Mouse (Mus musculus): ENCODE data around the gene Gstt3.

The Gstt3 gene

DNA sequence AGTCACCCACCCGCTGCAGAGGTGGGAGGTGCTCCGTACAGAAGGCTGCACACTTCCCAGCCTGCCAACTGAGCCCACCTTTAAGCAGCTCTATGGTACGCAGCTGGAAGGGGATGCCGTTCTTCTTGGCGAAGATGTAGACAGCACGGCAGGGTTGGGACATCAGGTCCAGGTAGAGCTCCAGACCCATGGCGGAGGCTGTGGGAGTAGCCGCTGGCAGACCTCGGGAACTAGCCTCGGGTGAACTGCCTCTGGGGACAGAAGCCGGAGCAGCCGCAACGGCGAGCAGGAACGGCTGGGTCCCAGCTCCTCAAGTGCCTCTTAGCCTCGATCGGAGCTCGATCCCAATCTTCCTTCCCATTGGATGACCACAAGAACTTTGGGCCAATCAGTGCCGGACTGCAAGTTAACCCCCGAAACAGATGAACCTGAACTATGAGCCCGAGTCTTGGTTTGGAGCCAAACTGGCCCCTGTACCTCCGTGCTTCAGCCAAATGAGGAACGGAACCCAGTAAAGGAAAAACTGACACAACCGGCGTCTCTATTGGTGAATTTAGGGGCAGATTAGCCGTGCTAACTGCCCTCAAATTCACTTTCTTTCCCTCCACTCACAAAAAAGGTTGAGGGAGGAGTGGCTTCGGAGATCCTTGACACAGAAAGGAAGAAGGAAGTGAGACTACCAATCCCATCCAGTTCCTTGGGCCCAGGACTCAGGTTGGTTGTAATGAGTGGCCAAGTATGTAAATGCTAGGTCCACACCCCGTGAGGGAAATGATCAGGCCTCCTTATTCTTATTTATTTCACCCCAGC, at the start of gene Gstt3, which contains the start of gene Gm20441:
Gene Gstt3 (minus strand): TSS at position 646 of the 810 bp plus-strand sequence.
Gene Gm20441 (minus strand): TSS at position 186 of the 810 bp plus-strand sequence.
- in situ Hi-C loops (cut with MseI, MboI), result no loop called here

DNA sequence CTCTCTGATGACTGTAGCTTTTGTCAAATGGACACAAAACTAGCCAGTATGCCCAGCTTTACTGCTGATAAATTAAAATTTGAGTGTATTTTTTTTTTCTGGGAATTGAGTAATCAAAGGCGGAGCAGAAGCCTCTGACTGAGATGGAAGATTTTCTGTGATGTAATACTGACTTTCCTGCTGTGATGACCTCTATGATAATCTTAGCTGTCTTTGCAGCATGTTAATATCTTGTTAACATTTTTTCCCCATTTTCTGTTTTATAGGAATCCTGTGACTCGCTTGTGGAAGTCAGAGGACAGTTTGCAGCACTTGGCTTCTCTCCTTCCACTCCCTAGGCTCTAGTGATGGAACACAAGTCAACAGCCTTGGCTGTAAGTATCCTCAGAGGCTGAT, 49.1 kb upstream of the Gstt3 start:
- in situ Hi-C loops (cut with MseI, MboI), result no loop called here

DNA sequence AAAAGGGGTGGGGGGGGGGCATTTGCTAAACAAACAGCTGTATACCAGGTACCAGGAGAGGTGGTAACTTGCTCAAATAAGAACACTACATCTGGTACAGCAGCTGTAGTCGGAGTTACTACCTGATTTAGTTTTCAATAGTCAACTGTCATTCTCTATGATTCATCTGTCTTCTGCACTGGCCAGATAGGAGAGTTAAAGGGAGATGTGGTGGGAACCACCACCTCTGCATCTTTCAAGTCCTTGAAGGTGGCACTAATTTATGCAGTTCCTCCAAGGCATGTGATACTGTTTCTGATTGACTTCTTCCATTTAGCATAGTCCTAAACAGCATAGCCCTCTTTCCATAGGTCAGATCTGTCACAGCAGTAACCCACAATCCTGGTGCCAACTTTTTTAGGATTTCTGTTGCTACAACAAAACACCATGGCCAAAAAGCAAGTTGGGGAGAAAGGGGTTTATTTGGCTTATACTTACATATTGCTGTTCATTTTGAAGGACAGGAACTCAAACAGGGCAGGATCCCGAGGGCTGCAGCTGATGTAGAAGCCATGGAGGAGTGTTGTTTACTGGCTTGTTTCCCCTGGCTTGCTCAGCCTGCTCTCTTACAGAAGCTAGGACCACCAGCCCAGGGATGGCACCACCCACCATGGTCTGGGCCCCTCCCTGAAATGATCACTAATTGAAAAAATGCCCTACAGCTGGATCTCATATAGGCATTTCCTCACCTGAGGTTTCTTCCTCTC, 48.5 kb upstream of the Gstt3 start:
- in situ Hi-C loops (cut with MseI, MboI), result no loop called here

DNA sequence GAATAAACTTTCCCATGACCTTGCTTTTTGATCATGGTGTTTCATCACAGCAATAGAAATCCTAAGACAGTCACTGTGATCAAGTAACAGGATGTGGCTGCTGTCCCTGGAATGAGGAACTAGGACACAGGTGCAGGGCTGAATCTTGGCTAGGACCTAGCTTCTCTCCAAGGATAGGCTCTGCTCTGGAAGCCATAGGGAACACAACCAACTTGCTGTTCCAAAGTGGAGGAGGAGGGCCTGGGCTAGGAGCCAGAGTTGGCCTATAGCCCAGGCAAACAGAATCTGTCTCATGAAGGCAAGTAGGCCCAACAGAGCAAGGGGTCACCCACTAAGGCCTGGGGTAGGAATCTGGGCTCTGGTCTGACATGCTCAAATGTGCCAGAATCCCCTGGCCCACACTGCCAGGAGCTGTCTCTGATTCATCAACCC, 47.3 kb upstream of the Gstt3 start:
- in situ Hi-C loops (cut with MseI, MboI), result no loop called here

DNA sequence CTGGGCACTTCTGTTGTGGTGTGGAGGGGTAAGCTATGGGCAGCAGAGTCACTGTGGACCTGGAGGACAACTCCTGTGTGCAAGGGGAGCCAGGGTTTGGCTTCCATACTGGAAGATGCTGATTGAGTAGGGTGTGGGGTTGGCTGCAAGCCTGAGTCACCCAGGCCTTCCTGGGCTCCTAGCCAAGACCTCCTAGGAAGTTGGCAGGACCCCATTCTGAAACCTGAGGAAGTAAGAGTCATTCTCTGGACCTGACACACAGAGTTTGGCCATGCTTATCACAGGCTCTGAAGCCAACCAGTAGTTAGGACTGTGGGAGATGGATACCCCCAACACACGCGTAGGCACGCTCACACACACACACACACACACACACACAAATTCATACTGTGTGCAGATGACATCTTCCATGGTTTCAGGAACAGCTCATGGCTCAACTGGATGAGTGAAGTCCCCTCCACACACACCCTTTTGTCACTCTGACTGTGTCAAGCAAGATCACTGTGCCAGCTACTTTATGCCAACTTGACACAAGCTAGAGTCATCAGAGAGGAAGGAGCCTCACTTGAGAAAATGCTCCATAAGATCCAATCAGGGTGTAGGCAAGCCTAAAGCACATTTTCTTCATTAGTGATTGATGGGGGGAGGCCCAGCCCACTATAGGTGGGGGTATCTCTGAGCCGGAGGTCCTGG, 46.6 kb upstream of the Gstt3 start:
- in situ Hi-C loops (cut with MseI, MboI), result no loop called here

DNA sequence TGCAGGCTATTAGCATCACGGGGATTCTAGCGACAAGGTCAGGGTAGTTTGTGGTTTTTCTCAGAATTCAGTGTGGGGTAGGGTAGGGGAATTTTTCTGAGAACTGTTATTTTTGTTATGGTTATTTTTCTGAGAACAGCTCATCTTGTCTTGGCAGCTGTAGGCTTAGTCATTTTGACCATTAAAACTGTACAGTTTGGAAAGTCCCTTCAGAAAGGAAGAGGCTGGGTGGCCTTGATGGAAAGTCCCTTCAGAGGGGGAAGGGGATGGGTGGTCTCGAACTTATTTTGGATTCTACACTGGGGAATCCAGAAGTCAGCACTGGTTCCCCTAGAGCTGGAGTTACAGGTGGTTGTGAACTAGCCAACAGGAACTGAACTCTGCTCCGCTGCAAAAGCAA, 43.3 kb upstream of the Gstt3 start:
- in situ Hi-C loops (cut with MseI, MboI), result no loop called here

DNA sequence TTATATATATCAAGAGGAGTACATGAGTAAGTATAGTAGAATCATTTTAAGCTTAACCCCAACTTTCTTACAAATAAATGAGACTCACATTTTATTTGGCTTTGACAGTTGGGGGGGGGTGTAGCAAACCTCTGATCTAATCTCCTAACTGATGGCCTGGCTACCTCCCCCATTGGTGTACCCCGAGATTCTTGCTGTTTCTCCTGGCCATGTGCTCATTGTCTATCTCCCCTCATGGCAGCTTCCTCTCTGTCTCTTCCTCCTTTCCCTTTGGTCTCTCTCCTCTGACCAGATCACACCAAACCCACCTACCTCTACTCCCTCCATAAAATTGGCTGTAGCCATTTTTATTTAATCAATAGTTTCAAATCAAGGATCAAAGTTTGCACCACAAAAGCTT, 42.6 kb upstream of the Gstt3 start:
- in situ Hi-C loops (cut with MseI, MboI), result no loop called here

DNA sequence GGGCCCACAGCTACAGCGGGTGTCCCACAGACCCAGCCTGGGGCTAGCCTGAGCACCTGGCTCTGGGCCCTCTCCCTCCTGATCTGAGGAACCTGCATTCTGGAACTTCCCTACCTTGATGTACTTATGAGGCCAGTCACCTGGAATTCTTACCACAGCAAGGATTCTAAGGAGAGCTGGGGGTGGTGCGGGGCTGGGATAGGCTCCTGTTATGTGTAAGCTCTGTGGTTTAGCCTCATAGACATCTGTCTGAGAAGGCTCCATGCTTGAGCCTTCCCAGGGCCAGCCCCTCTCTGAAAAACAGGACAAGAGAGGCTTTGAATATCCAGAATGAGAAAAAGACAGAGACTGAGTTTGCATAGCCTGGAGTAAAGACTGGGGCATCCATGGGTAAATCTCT, 41.2 kb upstream of the Gstt3 start, which contains the start of gene Gstt4:
Gene Gstt4 (minus strand): TSS at position 101 of the 400 bp plus-strand sequence.
- in situ Hi-C loops (cut with MseI, MboI), result no loop called here

DNA sequence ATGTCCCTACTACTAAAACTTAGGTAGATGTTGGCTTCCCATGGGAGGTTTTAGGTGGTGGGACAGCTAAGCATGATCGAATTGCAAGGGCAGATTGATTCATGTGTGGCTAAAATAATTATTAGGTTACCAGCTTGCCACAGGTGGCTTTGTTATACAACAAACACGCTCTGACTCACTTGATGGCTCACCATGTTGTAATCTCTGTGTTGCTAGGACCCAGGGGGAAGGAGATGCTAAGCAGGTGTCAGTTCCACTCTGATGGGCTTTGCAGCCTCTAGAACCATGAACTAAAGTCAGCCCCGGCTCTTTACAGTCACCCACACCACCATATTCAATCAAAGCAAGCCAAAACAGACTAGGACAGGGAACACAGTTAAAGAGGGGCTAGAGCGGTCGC, 38.7 kb upstream of the Gstt3 start:
- in situ Hi-C loops (cut with MseI, MboI), result no loop called here

DNA sequence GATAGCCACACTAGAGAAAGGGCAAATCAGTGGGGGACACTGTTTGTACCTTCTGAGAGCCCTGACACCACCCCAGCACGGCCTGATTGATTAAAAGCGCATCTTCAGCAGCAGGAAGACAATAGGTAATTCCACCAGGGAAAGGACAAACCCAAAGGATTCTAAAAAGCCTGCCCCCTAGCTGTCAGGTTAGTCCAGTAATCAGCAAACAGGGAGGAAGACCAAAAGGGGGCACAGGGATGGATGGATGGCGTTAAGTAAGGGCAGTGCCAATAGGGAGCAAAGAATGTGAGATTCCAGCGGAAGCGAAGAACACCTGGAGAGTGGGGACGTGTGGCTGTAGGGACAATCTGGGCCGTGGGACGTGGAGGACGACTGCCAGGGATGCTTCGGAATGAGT, 37.4 kb upstream of the Gstt3 start:
- in situ Hi-C loops (cut with MseI, MboI), result no loop called here

DNA sequence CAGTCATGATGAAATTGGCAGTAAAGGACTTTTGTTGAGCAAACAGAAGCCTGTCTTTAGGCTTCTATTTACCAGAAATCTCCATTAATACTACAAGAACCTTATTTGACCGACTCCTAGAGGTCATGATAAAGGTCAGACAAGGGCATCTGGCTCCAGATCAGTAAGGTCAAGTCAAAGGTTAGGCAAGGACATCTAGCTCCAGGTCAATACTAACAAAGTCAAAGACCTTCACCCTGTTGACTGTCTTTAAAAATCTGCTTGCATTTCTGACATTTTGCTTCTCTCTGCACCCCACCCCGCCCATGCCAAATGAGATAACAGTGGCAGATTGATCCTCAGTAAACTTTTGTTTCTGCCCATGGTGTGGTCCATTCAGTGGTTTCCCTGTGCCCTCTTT, 23.0 kb upstream of the Gstt3 start:
- in situ Hi-C loops (cut with MseI, MboI), result no loop called here

DNA sequence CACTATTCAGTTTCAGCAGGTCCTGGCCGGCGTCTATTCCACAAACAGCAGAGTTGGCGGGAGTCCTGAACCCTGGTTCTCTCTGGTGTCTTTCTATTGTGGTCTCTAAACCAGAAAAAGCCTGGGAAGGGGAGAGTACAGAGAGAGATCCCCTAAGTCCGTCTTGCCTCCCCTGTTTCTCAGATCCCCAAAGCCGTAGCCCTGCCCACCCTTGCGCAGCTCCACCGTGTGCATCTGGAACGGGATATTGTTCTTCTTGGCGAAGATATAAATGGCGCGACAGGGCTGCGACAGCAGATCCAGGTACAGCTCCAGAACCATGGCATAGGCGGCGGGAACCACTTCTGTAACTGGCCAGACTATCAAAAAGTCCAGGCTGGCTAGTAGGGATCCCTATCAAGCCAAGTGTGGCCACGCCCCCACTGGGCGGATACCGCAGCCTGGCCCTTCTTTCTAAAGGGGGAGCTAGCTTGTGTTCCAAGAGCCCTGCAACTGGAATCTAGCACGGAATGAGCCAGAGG, 17.0 kb upstream of the Gstt3 start, which contains the start of gene Gstt1:
Gene Gstt1 (minus strand): TSS at position 409 of the 521 bp plus-strand sequence.
- in situ Hi-C loops (cut with MseI, MboI), result no loop called here

DNA sequence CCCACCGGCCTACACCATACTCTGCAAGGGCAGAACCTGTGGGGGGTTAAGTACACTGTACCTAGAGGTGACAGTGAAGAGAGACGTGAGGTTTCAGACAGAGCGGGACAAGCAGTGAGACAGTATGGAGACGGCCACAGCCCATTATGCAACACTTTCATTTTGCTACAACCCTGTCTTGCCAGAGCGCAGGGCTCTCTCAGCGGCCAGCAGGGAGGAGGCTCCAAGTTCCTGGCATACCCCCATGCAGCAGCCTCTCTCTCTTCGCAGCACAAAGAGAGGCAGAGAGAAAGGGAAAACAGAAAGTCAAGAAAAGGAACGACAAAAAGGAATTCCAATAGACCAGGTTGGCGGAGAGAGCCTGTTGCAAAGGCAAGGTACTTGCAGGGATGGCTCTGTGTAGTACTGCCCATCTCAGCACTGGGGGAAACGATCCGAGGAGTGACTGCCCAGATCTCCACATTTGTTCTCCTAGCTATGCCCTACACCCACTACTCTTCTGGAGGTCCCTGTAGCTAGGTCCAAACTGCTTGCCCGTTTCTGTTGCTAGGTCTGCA, 16.5 kb upstream of the Gstt3 start:
- in situ Hi-C loops (cut with MseI, MboI), result no loop called here

DNA sequence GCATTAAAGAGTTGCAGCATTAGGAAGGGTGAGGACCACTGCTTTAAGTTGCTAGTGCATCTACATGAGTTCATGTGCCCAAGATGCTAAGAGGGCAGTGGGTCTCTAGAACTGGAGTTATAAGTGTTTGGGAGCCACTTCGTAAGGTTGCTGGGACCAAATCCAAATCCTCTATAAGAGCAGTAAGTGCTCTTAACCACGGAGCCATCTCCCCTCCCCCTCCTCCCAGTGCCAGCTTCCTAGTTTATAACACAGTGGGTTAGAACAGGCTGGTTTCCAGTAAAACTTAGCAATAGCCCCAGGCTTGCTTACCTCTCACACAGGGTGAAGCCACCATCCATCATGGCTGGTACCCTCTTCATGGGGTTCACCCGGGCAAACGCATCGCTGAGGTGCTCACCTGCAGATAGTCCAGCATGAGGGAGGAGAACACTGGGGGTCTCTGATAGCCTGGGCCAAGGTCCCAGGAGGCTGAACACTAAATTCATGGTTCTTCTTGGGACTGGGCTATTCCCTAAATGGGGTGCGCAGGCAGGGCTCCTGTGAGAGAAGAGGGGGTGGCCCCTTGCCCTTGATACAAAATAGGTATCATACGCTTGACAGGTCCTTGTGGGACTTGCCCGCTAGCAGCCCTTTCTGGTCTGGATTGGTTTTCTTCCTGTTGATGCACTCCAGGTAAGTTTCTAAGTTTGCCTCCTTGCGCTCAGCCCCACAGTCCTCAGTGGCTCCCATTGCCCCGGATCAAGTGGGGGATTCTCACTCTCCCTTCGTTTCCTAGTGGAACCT, 15.7 kb upstream of the Gstt3 start:
- in situ Hi-C loops (cut with MseI, MboI), result no loop called here

DNA sequence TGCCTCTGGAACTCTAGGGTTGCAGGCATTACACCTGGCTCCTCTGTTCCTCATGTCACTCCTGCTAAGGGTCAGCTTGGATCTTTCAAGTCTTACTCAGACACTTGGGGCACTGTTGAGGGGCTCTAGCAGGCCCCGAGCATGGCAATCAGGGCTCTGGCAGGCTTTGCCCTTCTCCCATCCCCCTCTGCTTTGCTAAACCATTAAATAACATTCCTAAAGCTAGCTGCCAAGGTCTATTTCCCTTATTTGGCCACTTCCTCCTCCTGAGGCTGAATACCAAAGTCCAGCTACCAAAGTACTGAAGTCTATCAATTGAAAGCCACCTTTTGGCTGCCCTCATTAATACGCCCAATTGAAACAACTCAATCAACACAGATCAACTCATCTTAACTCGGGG, 13.7 kb upstream of the Gstt3 start:
- in situ Hi-C loops (cut with MseI, MboI), result no loop called here

DNA sequence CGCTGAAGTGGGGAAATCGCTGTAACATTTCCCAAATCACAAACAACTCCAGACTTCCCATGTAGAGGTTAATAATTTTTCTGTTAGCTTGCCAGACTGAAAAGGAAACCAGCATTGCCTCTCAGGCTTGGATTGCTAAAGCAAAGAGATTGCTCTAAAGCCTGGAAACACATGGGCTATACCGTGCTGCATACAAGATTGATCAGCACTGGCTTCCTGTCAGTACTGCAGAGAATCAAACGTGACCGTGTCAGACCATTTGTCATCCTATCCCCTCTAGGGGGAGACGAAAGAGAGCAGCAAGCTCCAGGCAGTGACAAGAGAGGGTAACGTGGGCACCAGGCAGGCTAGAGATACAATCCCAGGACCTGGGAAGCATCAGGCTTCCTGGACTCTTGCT, 9.6 kb upstream of the Gstt3 start:
- in situ Hi-C loops (cut with MseI, MboI), result no loop called here

DNA sequence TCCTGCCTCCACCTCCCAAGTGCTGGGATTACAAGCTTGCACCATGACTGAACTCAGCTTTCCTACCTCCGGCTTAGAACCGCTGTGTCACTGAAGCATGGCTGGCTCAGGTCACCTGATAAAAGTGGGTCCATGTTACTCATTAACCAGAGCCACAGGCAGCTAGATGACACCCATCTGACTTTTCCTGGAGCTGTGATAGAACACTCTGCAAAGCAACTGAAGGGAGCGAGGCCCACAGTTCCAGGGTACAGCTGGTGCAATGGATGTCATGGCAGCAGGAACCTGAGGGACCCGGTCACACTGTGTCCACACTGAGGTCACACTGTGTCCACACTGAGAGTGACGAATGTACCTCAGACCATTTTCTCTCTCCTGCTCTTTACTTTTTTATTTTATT, 8.6 kb upstream of the Gstt3 start:
- in situ Hi-C loops (cut with MseI, MboI), result no loop called here

DNA sequence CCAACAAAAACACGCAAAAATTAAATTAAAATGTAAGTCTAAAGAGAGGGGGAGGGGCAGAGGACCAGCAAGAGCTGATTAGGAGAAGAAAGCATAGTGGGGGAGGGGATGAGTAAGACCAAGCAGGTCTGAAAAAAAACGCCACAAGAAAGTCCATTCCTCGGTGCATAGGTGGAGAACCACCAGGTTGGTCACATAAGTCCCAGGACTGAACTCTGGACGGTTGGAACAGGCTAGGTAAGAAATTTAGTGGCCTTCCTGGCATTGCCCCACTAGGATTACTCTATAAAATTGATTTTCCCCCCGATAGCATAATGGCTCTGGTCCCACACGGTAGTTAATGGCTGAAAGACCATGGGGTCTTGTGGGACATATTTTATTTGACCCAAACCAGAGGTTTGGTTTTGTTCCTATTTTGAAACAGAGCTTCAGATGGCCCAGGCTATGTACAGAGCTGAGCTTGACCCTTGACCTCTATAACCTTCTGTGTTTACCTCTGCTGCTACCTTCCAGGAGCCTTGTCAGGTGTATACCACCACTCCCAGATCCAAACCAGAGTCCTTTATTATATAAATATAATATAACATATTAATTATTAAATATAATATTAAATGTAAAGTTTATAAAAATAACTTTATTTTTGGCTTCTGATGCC, 8.0 kb upstream of the Gstt3 start:
- in situ Hi-C loops (cut with MseI, MboI), result no loop called here

DNA sequence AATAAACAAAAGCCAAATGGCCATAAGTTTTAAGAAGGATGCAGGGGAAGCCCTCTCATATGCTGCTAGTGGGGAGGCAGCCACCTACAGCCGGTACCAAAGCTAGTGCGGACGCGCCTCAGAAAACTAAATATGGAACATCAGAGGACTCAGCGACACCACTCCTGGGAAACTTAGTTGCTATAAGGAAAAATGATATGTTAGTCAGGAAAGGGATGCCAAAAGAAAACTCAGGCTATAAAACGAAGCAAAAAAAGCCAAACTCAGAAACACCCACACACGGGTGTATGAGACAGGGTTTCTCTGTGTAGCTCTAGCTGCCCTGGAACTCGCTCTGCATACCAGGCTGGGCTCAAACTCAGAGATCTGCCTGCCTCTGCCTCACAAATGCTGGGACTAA, 7.1 kb upstream of the Gstt3 start:
- in situ Hi-C loops (cut with MseI, MboI), result no loop called here

DNA sequence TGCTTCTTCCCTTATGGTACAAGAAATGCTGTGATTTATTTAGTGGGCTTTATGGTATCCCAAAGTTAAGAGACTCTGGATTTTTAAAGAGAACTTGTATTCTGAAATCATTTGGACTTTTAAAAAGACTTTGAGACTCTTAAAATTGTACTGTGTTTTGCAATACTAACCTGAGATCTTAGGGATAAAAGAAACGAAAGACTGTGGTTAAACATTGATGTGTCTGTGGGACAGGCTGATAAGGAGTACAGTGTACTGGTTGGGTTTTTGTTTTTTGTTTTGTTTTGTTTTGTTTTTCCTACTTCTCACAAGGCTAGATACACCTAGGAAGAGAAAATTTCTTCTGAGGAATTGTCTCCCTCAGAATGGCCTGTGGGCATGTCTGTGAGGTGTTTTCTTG, 4.2 kb upstream of the Gstt3 start:
- in situ Hi-C loops (cut with MseI, MboI), result no loop called here

Data from mouse trophoblast stem cell (cell line).